Mouse (Mus musculus): ENCODE measurements around the gene Agmo.

DNA sequence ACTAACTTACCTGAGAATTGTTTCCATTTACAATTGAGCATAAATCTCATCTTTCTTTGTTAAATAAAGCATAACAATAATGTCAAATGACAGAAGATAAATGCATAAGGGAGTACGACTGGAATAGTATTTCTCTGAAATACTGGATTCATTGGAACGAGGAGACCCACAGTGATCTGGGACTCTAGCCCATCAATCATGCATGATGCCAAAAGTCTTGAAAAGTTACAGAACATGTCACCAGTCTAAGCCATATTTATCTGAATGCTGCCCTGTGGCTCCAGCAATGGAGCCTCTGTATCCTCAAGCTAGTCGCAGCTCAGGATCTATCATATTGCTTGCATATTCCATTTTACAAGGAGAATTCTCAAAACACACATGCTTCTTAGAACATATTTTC is 150.9 kb downstream of the Agmo start:
- TF ChIP-seq MAFK (IDR thresholded peaks at IDR 0.05; ENCODE audit: insufficient read depth, low read depth, low read length) (no peak), ZC3H11A (IDR thresholded peaks at IDR 0.05; ENCODE audit: borderline replicate concordance, low read depth, low read length) (no peak)

Measured in ES-E14 (cell line).